Mouse (Mus musculus) MEL (cell line): ENCODE data around the gene Cxcr1.

Experiments used
- CTCF ChIP-seq, 3 experiments: IDR thresholded peaks in 2 of 3; conservative IDR thresholded peaks in 1 of 3; 2 replicates each; pipeline ENCODE4 v1.5.1; 2011 to 2012; ENCODE audit warnings: low read length in 3 of 3, low read depth in 2 of 3, mild to moderate bottlenecking in 2 of 3, improper control_type of control experiment in 1 of 3, inconsistent platforms in 1 of 3, mixed read lengths in 1 of 3, moderate library complexity in 1 of 3; ENCODE audit not compliant: control insufficient read depth in 1 of 3, insufficient read depth in 1 of 3, poor library complexity in 1 of 3, severe bottlenecking in 1 of 3
- EP300 ChIP-seq, 2 experiments: IDR thresholded peaks; 2 replicates each; pipeline ENCODE4 v1.6.1; 2011; ENCODE audit warnings: improper control_type of control experiment in 2 of 2, low read length in 2 of 2, low read depth in 1 of 2, mild to moderate bottlenecking in 1 of 2
- POLR2A ChIP-seq, 2 experiments: IDR thresholded peaks; 2 replicates each; pipeline ENCODE4 v1.6.1; 2011 to 2012; ENCODE audit warnings: low read length in 2 of 2, mild to moderate bottlenecking in 2 of 2, control low read depth in 1 of 2, improper control_type of control experiment in 1 of 2, low read depth in 1 of 2, moderate library complexity in 1 of 2; ENCODE audit not compliant: control insufficient read depth in 1 of 2, insufficient read depth in 1 of 2, poor library complexity in 1 of 2
- UBTF ChIP-seq: IDR thresholded peaks from 2 replicates; pipeline ENCODE4 v1.6.1; 2012; ENCODE audit warnings: low read depth, mild to moderate bottlenecking, inconsistent platforms, low read length, improper control_type of control experiment, moderate library complexity, borderline replicate concordance; ENCODE audit not compliant: insufficient read depth

- TF ChIP-seq POLR2A (IDR thresholded peaks at IDR 0.05; ENCODE audit: control insufficient read depth in 1 of 2, insufficient read depth in 1 of 2, low read depth in 1 of 2, low read length in 2 of 2, poor library complexity in 1 of 2) (no peak), EP300 (IDR thresholded peaks at IDR 0.05; ENCODE audit: low read depth in 1 of 2, low read length in 2 of 2) (no peak), CTCF (IDR thresholded peaks at IDR 0.05 in 2 of 3, conservative IDR thresholded peaks at IDR 0.05 in 1 of 3; ENCODE audit: control insufficient read depth in 1 of 3, insufficient read depth in 1 of 3, low read depth in 2 of 3, low read length in 3 of 3, poor library complexity in 1 of 3, severe bottlenecking in 1 of 3) (no peak), UBTF (no peak)
Observed at GRCm38 (mm10) chr1:74239618-74240017, 45.2 kb upstream of the Cxcr1 start.
